Mouse (Mus musculus) bone marrow macrophage, adult 2 months (primary cell): ENCODE results near the gene Ralgps2. TPM values are rescaled to one million over a fixed set of nuclear protein-coding genes. Genes with fewer than 3 reads are reported as not detected.

Experiments
- H3K27ac ChIP-seq: 2 replicates; pipeline ENCODE4 v1.5.1; 2012; ENCODE audit warnings: low read depth, low read length; ENCODE audit not compliant: insufficient read depth
- H3K4me1 ChIP-seq: 2 replicates; pipeline ENCODE4 v1.6.1; 2012; ENCODE audit warnings: low read length; ENCODE audit not compliant: control insufficient read depth, insufficient read depth
- H3K4me3 ChIP-seq: 2 replicates; pipeline ENCODE4 v1.5.1; 2012; ENCODE audit warnings: mild to moderate bottlenecking, low read length, moderate library complexity; ENCODE audit not compliant: insufficient read depth
- CTCF ChIP-seq: IDR thresholded peaks from 2 replicates; pipeline ENCODE4 v1.5.1; 2012; ENCODE audit warnings: low read depth, mild to moderate bottlenecking, low read length, moderate library complexity
- POLR2A ChIP-seq: IDR thresholded peaks from 2 replicates; pipeline ENCODE4 v1.6.1; 2012; ENCODE audit warnings: mild to moderate bottlenecking, low read depth, low read length, borderline replicate concordance
- polyA plus RNA-seq: library from polyadenylated mRNA; stranded (reverse); fragments of >200 nt; gene quantifications from 2 replicates; pipeline ENCODE4 v1.2.4, GENCODE M21; 2012; ENCODE audit not compliant: missing spikeins, insufficient read depth, insufficient read length

Ralgps2 gene
- polyA plus RNA-seq, 1 experiment = 13.0 TPM

- H3K4me3 ChIP-seq = no peak overlapping the region
- peaks cover 9% of the 10 kb centered on the region for H3K4me1 ChIP-seq
These were observed 75.7 kb downstream of the Ralgps2 start for GRCm38 (mm10) chr1:156863726-156864125.

GRCm38 (mm10) chr1:156861475-156862043 is 77.9 kb downstream of the Ralgps2 start:
- TF ChIP-seq CTCF (peak; percentile 41; the same call in 1 of the 2 replicates), POLR2A (no peak)
- Histone ChIP-seq H3K4me1 (peaks cover 9% of the 10 kb centered on the region), H3K27ac (no peak overlapping the region), H3K4me3 (no peak overlapping the region)

More at GRCm38 (mm10) chr1:156863726-156864125, 75.7 kb downstream of the Ralgps2 start:
- no peak for TF ChIP-seq CTCF
- no peak for TF ChIP-seq POLR2A
- H3K27ac ChIP-seq = no peak overlapping the region

DNA sequence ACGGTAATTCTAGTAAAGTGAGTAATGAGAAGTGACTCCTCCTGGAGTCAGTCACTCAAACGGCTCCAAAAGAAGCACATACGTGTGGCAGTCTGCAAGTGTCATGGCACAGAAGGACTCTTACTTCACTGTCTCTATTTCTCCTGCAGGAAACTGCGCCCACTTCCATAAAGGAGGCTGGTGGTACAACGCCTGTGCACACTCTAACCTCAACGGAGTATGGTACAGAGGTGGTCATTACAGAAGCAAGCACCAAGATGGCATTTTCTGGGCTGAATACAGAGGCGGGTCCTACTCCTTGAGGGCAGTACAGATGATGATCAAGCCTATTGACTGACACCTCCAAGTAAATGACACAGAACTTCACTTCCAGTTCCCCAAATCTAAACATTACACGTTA is 79.2 kb downstream of the Ralgps2 start:
- Histone ChIP-seq H3K4me3 (no peak overlapping the region), H3K4me1 (peaks cover 9% of the 10 kb centered on the region), H3K27ac (0 out of 2 replicates have a peak overlapping the region, but pooled peaks have one; percentile 11)
- TF ChIP-seq CTCF (no peak), POLR2A (no peak)

DNA sequence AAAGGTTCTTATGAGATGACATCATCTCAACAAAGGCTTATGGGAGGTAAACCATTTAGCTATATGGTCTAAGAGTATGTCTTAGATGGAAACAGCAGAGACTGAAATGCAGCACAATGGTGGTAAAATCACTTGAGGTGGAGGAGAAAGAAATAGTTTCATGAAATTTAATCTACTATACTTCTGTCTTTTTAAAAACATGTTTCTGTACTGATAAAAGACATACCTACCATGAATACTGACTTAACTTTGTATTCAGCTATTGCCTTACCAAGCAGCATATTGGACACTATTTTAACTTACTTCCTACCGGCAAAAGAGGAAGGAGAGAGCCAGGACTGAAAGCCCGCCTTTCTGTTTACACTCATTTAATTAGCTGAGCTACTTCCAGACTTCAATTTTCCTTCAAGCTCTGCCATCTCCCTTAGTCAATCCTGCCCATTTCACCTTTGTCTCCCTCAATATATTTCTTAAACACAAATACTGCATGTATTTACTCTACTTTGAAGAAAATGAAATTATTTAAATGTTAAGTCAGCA is 79.6 kb downstream of the Ralgps2 start:
- Histone ChIP-seq H3K4me1 (peaks cover 9% of the 10 kb centered on the region), H3K4me3 (no peak overlapping the region), H3K27ac (no peak overlapping the region)
- TF ChIP-seq POLR2A (no peak), CTCF (no peak)

DNA sequence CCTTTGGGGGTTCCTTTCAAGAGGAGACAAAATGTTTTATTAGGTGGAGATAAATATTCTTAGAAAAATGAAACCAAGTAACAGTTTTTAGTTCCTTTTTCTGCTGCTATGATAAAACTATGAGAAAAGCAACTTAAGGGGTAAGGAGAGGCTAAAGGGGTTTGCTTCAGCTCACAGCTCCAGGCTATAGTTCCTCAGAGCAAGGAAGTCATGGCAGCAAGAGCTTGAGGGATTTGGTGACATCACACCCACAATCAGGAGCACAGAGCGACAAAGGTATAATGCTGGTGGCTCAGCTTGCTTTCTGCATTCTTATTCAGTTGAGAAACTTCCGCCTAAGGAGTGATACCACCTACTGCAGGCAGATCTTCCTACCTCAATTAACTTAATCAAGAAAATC is 80.3 kb downstream of the Ralgps2 start:
- no peak for TF ChIP-seq CTCF
- TF ChIP-seq POLR2A = no peak
- Histone ChIP-seq H3K4me1 (peaks cover 9% of the 10 kb centered on the region), H3K4me3 (no peak overlapping the region), H3K27ac (no peak overlapping the region)

GRCm38 (mm10) chr1:156856666-156857065 is 82.8 kb downstream of the Ralgps2 start:
- no peak overlapping the region for H3K4me3 ChIP-seq
- TF ChIP-seq CTCF (no peak), POLR2A (no peak)
- no peak overlapping the region for H3K27ac ChIP-seq
- peaks cover 9% of the 10 kb centered on the region for H3K4me1 ChIP-seq

DNA sequence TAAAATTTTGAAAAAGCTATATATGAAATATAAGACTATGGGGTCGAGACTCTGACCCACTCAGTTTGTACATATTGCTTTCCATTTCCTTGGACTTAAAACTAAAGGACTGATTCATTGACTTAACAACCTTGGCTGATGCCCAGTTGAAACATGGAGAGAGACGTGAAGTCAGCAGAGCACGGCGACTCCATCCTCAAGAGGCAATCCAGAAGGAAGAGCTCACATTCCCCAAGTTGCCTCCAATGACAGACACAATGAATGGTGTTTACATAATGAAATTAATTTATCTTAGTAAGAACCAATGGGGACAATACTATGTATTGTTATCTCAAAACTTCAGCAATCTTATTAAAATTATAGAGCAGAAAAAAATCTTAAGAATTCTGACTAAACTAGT is 84.9 kb downstream of the Ralgps2 start:
- H3K4me3 ChIP-seq = no peak overlapping the region
- TF ChIP-seq CTCF (no peak), POLR2A (no peak)

DNA sequence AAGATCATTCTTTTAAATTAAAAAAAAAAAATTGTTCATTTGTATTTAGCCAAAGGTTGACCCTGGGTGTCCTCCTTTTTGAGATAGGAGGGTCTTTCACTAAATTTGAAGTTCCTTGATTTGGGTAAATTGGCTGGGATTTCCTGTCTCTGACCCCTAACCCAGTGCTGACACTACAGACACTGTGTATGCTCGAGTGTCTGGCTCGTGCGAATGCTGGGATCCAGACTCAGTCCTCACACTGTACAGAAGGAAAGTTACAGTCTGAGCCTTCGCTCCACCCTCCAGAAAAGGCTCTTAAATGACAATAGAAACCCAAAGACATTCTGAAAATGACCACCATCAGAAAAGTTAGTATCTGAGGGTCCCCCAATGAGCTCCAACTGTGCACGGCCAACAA is 86.6 kb downstream of the Ralgps2 start:
- TF ChIP-seq CTCF (no peak), POLR2A (no peak)
- H3K27ac ChIP-seq = no peak overlapping the region
- no peak overlapping the region for H3K4me3 ChIP-seq
- no peaks in the 10 kb centered on the region for H3K4me1 ChIP-seq

More for the DNA sequence above, 84.9 kb downstream of the Ralgps2 start:
- H3K4me1 ChIP-seq = peaks cover 5% of the 10 kb centered on the region
- no peak overlapping the region for H3K27ac ChIP-seq

GRCm38 (mm10) chr1:156852409-156852808 is 87.0 kb downstream of the Ralgps2 start:
- TF ChIP-seq CTCF = no peak
- no peak for TF ChIP-seq POLR2A
- no peak overlapping the region for H3K4me3 ChIP-seq
- no peaks in the 10 kb centered on the region for H3K4me1 ChIP-seq
- H3K27ac ChIP-seq = no peak overlapping the region

DNA sequence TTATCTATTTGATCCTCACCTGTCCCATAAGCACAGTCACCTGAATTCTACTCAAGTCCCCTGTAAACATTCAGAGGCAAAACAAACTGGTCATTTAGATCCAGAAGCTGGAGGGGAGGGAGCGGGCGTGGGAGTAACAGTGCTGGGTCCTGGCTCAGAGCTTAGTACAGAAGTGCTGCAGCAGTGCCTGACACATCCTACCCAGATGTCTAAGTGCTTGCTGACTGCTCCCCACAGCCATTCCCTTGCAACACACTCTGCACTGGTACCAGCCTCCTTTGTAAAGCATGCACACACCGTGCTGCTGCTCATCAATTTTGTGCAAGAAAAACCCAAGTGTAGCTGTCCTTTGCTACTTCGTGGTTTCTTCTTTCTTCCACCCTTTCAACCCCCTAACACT is 92.3 kb downstream of the Ralgps2 start:
- no peak for TF ChIP-seq CTCF

More for the DNA sequence above, 92.3 kb downstream of the Ralgps2 start:
- Histone ChIP-seq H3K27ac (no peak overlapping the region), H3K4me1 (no peaks in the 10 kb centered on the region), H3K4me3 (no peak overlapping the region)
